In genomic region chr14:61303969-61304609, GRCm38 (mm10) we compare ENCODE assay signal across 24 mouse cellular contexts. TPM values are rescaled to one million over a fixed set of nuclear protein-coding genes. Genes with fewer than 3 reads are reported as not detected.
"Had no signal": no experiment of that assay in that cellular context is flagged by ENCODE, and none has a peak within 500 bp of the region (broad histone marks: within the 10 kb centered on the region; RNA-seq: fewer than 3 reads in every experiment).

No protein-coding gene starts in this region.

- H3K27me3 ChIP-seq: midbrain, embryonic 12.5 days; neural tube, embryonic 13.5 days; neural tube, embryonic 15.5 days; stomach, embryonic 15.5 days had no signal

- H3K27ac ChIP-seq: liver, embryonic 14.5 days; midbrain, embryonic 10.5 days; midbrain, embryonic 12.5 days; neural tube, embryonic 13.5 days; neural tube, embryonic 15.5 days; stomach, embryonic 15.5 days had no signal

- H3K4me1 ChIP-seq: midbrain, embryonic 10.5 days; midbrain, embryonic 12.5 days; neural tube, embryonic 13.5 days; neural tube, embryonic 15.5 days; stomach, embryonic 15.5 days had no signal

- H3K36me3 ChIP-seq: midbrain, embryonic 10.5 days; midbrain, embryonic 12.5 days; neural tube, embryonic 13.5 days; neural tube, embryonic 15.5 days; stomach, embryonic 15.5 days had no signal

- H3K4me3 ChIP-seq: midbrain, embryonic 10.5 days; midbrain, embryonic 12.5 days; myocyte; neural tube, embryonic 13.5 days; neural tube, embryonic 15.5 days; stomach, embryonic 15.5 days had no signal

- DNase-seq: lung, adult 18-20 months; lung, embryonic 14.5 days; lung, postnatal 10 days; lung, postnatal 4 days; midbrain, embryonic 14.5 days; retina, postnatal 1 day; right cerebral cortex, adult 18-20 months; right cerebral cortex, postnatal 25 days; right cerebral cortex, postnatal 4 days; spleen, adult 18-20 months; thymus, adult 2 months; thymus, postnatal 25 days; thymus, postnatal 4 days had no signal

- H3K9ac ChIP-seq: liver, embryonic 14.5 days; lung, embryonic 14.5 days; midbrain, embryonic 12.5 days; neural tube, embryonic 13.5 days; neural tube, embryonic 15.5 days; stomach, embryonic 15.5 days had no signal

RNA-seq across cellular contexts. Expression of gene Arl11, which starts 5.5 kb away (rescaled TPM):
- polyA plus RNA-seq: myocyte had no signal

RNA-seq across cellular contexts. Expression of gene Sgcg, which starts 45.8 kb away (rescaled TPM):
- total RNA-seq: megakaryocyte, adult 5-6 weeks; megakaryocyte-erythroid progenitor cell, adult 5-6 weeks had no signal
- polyA plus RNA-seq: midbrain, embryonic 10.5 days; midbrain, embryonic 12.5 days; midbrain, embryonic 14.5 days; midbrain, embryonic 16.5 days; small intestine, adult 2 months had no signal
